Mouse (Mus musculus) A20 (cell line): ENCODE data around the gene Ms4a5.
"Not testable (repeated sequence)": the region's sequence is repeated elsewhere in the genome, so short reads cannot be mapped to it uniquely, and the experiment has no call there.

Experiments
- DNase-seq: peaks from one replicate; pipeline ENCODE4 v3.0.0-alpha.2; 2011; ENCODE audit warnings: low read depth, low spot score

The Ms4a5 gene

DNA sequence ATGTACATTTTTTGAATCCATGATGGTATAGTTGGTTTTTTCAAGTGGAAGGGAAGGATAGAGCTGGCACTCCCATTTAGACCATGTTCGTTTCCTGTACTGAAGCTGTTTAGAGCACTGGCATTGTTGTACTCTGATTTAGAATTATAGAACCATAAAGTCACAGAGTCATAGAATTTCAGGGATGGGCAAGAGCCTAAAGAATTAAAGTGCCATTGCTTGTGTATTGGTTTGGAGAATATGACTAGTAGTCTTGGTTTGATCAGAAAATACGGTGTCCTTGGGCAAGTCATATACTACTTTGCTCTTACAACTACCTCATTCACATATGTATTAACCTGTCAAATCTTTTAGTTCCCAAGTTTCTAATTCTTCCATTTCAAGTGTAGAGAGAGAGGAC is at the start of gene Ms4a5:
Gene Ms4a5, minus strand, starts transcription at position 101 of the 400 bp plus-strand sequence.
- no peak for DNase-seq

DNA sequence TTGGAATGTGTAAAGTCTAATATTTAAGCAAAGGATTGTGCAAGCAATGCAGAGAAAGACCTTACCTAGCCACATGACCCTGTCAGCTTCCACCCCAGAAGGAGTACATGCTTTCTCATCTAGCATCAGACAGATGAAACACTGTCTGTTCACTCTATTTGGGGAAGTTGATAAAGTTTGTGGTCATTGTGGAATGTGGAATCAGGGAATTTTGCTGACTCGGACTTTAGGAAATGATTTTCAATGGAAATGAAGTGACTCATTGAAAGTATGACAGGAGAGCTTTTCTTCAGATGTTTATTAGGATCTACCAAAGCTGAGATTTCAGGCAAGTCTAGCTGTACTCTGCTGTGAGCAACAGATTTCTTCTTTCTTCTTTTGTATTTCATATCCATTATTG is 37.5 kb upstream of the Ms4a5 start:
- no peak for DNase-seq

DNA sequence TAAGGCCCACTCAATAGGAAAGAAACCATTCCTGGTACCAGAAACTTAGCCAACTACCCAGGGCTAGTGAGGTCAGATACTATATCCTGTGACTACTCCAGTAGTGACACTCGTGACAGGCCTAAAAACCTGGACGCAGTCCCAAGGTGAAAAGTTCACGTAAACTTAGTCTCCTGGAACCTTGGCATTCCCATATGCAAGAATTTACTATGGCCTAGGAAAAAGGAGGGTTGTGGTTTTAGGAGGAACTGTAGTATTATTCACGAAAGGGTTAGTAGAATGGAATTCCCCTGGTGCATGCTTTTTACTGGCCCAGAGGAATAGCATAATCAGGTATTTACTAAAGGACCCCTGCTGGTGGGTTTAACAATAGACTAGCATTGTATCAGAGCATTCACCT is 33.1 kb upstream of the Ms4a5 start:
- DNase-seq = peak; percentile 19

DNA sequence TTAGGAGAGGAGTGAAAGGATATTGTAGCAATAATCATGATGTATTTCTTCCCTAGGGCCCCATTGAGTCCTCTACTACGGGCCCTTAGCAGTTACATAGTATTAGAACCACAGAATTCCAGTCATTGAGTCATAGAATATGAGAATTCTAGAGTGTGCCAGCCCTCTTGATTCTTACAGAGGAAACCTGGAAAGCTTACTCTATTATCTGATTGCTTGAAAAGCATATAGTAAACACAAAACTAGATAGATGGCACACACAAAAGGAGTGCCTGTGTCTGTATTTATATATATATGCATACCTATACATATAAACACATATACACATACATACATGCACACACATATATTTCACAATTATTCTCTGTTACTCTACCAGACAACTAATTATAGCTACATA is 30.7 kb upstream of the Ms4a5 start, which contains the start of gene Ms4a14:
Gene Ms4a14, minus strand, starts transcription at position 101 of the 400 bp plus-strand sequence.
- DNase-seq = no peak

DNA sequence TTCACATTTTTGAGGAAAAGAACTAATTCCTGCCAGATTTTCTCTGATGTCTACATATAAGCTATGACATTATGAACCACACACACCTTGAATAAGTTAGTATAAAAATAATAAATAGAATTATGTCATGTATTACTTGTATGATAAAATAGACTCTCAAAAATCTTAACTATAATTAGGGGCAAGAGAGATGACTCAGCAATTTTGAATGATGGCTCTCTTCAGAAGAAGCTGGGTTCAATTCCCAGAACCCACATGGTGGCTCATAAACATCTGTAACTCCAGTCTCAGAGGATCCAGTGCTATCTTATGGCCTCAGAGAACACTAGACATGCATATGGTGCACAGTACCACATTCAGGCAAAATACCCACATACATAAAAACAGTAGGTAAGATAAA is 25.2 kb upstream of the Ms4a5 start:
- DNase-seq = no peak

DNA sequence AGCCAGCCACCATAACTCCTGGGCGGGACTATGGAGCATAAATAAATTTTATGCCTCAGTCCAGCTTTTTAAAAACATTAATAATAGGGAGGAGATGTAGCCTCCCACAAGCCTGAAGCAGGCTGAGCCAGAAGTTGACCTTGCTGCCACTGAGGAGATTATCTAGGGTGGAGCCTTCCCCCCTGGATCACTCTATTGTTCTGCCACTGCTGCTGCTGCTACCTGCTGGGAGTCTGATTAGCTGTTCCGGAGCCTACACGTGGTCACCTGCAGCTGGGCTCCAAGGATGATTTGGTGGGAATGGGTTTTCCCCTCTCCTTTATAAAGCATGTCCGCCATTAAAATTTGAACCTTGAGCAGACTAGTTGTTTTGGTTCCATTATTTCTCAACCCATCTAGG is 15.9 kb upstream of the Ms4a5 start:
- not testable (repeated sequence) for DNase-seq

DNA sequence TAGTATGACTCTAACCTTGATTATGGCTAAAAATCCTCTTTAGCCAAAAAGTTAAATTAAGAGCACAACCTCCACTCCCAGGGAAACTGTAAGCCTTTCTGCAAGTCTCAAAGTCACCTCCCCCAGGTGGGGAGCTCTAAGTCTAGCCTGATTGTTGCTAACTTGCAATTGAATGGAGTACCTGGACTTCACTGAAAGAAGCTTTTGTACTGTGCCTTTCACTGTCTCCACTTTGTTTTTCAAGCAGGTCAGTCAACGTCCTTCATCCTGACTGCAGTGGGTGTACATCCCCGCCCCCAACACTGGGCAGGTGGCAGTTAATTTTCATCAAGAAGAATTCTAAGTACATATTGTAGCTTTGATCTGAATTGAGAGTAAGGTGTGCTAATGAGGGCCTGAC is 15.3 kb upstream of the Ms4a5 start:
- no peak for DNase-seq

DNA sequence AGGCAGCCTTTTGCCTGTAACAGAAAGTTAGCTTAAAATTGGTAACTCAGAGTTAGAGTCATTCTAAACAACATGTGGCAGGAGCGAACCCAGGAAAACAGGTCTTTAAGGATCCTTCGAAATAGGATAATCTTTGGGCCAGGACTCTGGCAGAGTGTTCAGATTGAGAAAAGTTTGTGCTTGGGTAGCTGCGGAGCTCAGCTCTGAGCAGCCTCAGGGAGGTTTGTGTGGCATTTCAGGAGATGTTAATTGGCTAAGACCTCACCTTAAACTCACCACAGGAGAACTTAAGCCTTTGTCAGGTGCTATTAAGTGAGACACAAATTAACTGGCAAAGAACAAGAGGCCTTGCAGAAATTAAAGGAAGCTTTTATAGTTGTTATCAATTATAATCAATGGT is 9.9 kb upstream of the Ms4a5 start:
- peak; percentile 49 for DNase-seq

DNA sequence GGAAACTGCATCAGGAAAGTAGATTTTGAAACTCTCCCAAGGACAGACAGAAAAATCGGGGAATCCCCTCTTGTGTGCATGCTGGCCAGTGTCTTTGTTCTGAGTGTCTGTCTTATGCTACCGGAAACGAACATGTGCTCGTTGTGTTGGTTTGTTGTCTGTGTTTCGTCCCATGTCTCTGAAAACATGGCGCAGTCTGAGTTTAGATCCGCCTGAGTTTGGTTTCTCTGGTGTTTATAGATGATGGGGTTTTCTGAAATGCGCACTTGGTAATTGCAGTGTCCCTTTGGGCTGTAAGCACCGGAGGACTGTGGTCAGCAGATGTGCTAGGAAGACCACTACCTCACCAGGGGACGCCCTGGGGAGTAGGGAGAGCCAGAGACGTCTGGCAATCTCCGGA is 9.3 kb upstream of the Ms4a5 start:
- peak; percentile 83 for DNase-seq

DNA sequence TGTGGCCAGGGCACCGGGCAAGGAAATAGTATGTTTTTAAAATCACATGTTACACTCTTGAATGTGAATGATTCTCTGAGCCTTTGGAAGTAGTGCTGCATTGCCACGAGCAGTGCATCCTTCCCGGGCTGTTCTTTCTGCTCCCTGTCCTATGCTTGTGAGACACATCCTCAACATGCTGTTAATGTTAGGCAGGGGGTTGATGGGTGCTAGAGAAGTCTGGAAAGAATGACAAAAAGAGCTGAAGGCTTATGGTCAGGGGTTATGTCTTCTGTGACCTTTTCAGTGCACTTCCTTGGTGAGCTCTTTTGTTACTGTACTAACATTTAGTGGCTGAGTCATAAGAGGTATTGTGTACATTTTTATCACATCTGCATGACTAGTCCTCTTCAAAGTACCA is 3.5 kb downstream of the Ms4a5 start:
- DNase-seq = no peak

DNA sequence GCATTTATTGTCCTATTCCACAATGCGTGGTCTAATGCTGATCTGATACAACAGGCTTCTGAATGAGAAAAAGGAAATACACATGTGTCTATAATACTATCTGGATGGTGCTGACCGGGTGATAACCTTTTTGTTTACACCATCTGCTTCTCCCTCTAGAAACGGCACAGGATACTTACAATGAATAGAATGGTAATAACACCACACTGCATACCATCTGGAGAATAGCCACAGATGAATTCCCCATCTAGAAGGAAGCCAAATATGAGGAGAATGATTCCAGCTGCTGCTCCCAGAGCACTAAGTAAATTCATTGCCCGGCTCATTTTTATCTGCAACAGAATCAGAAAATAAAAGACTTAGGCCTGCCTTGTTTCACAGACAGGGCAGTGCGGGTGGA is 7.2 kb downstream of the Ms4a5 start:
- no peak for DNase-seq

DNA sequence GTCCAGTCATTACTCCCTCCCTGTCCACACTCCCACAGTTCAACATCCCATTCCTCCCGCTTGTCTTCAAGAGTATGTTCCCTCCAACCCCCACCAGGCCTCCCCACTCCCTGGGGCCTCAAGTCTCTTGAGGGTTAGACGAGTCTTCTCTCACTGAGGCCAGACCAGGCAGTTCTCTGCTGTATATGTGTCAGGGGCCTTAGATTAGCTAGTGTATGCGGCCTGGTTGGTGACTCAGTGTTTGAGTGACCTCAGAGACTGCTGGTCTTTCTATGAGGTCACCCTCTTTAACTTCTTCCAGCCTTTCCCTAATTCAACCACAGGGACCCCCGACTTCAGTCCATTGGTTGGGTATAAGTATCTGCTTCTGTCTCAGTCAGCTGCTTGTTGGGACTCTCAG is 16.7 kb downstream of the Ms4a5 start:
- DNase-seq = peak; percentile 71

DNA sequence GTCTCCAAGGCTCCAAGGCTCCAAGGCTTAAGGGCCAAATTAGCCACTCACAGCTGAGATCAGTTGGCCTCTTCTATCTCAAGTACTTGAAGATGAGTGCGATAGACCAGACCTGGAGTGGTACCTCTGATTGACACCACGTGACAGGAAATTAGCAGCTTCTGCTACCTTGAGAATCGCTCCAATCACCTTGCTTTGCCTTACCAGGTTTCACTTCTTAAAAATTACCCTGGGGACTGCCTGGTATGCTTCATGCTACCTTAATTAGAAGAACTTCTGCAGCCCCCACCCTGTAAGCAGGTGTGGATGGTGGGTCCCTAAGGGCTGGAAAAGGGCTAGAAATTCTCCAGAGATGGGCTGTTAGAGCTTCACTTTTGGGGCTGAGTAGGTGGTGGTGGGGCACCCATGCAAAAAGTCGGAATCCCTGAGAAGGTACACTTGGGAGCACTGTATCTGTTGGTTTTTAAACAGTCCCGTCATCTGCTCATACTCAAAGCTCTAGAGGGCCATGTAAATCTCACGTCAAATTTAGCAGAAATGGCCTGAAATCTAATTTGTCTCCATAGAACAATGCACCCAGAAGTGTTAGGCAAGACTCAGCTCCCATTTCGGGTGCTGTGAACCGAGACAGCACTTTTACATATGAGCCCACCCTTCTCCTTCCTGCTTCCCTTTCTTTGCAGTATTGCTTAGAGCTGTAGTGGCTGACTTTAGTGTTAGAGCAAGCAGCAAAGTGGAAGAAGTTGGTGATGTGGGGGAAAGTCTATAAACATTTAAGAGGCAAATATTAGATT is 17.4 kb downstream of the Ms4a5 start, which contains the start of gene Ms4a1:
Gene Ms4a1, minus strand, starts transcription at position 190 of the 794 bp plus-strand sequence.
- peak; percentile 94 for DNase-seq

DNA sequence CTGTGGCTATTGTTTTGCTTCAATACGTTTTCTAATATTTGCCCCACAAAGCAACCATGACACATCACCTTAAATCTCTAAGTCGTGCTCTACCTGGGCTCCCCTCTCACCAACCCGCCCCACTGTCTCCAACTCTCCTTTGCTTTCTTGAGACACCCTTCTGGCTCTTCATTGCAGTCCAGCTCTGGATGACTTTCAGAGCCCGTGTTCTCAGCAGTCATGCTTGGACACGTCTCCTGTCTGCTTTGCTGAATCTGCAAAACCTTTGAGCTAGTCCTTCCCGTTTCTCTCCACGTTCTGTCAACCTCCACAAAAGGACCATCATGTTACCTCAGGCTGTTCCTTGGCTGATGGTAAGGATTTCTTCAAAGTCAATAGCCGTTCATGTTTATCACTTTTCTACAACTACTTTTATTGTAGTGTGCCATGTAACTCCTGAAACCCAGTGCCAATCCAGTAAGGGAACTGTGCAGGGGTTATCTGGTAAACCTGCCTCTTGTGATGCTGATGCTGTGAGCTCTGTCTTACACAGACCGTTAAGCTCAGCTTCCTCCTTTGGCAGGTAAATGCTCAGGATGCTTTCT is 19.0 kb downstream of the Ms4a5 start:
- peak; percentile 78 for DNase-seq

DNA sequence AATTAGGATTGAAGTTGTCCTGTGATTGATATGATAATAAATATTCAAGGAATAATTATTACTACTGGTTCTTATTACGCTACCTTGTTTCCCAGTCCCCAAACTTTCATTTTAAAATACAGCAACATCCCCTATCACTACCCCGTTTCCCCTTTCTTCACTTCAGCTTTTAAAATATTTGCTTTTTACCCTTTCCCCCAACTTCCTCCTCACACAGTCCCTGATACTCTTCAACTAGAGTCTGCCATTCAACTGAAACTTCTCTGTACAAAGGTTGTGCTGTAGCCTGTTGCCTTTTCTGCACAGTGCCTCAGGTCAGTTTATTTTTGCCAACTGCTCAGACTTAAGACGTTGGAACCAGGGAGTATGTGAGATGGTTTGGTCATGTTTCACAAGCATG is 20.1 kb downstream of the Ms4a5 start:
- DNase-seq = peak; percentile 75

DNA sequence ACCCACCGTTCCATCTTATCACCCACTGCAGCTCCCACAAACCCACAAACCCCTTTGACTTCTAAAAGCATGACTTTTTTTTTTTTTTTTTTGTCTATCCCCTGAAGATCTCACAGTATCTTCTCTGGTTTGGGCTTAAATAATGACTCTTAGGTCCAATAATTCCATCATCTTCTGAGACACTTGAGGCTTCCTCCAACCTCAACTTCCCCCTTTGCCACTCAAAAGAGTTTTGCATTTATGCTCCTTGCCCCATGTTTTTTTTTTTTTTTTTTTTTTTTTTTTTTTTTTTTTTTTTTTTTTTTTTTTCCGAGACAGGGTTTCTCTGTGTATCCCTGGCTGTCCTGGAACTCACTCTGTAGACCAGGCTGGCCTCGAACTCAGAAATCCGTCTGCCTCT is 20.7 kb downstream of the Ms4a5 start:
- DNase-seq = peak; percentile 46

DNA sequence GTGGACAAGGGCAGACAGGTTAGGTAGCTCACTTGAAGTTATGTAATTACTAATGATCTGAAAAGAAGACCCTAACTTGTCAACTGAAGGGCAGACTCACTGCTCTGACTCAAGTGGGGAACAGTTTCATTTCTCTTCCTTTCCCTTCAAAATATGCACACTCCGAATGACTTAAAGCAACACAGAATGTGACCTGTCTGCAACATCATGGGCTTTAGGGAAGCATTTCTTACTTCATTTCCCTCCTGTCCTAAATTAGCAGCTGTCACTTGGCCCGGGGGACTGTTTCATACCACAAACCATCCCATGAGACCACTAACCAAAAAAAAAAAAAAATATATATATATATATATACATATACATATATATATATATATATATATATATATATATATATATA is 22.2 kb downstream of the Ms4a5 start:
- DNase-seq = no peak

DNA sequence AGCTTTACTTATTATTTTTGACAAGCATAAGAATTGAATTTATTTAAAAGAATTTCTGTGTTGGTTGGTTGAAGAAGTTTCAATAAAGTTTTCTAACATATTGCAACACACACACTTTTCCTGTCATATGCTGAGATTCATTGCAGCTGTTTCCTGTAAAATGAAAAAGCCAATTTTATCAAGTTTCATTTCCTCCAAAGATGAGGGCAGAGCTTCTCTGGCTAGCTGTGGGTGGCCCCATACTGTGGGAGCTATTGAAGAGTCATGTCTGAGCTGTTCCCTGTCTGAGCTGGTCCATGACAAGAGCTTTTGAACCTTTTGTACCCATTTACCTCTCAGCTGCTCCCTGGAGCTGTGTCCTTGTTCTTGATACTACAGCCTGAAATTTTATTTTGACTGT is 39.4 kb downstream of the Ms4a5 start:
- peak; percentile 82 for DNase-seq

DNA sequence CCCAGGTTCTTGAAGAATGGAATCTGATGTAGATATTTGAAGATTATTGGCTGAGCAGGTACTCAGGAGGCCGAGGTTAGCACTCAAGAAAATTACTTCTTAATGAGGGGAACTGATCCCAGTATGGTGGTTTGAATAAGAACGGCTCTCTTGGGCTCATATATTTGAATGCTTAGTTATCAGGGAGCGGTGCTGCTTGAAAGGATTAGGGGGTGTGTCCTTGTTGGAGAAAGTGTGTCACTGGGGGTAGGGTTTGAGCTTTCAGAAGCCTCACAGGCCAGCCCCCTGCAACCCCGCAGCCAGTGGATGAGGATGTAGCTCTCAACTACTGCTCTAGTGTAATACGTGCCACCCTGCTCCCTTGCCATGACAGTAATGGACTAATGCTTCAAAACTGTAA is 41.1 kb downstream of the Ms4a5 start:
- DNase-seq = no peak

DNA sequence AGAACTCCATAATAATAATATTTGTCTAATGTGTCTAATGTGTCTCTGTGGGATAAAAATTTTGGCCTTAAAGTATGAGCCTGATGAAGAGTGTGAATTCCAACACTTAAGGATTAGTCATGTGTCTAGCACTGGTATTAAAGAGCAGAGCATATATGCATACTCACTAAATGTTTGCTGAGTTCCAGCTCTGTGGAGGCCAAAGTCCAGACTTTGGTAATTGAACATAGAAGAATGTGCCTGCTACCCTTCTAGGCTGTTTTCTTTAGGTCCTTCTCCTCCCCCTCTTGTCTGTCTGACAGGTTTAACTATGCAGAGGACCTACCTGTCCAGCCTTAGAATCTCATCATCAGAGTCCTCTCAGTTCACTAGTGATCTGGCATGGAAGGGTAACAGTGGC is 47.9 kb downstream of the Ms4a5 start:
- no peak for DNase-seq

DNA sequence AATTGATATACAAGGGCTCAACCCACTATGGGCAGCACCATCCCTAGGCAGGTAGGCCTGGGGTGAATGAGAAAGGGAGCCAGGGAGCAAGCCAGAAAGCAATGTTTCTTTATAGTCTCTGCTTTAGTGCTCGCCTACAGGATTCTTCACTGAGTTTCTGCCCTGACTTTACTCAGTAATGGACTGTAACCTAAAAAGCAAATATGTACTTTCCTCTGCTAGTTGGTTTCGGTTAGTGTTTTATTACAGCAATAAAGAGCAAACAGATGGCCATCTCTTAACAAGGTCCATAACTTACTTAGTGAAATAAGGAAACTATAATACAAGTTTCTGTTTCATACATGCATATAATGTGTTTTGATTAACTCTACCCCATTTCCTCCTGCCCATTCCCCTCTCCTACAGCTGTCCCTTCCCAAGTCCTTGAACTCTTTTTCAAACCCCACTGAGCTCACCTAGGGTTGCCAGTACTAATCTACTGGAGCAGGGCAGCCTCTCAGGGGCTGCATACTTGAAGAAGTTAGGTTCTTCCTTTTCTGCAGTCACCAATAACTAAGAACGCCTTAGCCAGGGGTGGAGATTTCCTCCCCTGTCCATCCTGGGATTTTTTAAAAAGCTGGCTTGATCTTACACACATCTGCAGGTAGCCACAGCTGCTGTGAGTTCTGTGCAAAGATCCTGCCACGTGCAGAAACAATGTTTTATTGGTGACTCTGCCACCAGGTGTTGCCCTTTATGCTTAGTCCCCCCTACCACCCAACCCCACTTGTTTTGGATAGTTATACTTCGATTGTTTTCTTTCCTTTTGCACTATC is 48.5 kb downstream of the Ms4a5 start:
- DNase-seq = no peak

DNA sequence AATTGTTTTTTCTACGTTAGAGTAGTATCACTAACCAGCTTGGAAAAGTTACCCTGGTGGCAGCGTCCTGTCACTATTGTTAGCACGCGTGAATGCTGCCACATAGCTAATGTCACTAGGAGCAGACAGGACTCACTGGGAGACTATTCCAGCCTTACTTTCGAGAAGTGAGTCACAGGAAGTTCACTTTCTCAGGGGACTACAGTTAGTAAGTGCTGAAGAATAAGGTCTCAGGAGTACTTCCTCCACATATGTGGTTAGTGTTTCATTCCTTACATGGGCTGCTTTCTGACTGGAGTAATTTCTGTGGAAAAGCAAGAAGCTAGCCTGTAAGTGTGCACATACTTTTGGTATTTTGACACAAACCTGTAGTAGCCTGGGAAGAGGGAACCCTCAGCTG is 49.4 kb downstream of the Ms4a5 start:
- no peak for DNase-seq
